Mouse (Mus musculus): ENCODE measurements around the gene Exoc4. TPM values are rescaled to one million over a fixed set of nuclear protein-coding genes. Genes with fewer than 3 reads are reported as not detected.

Gene Exoc4
- polyA plus RNA-seq, 2 experiments = 16.8 to 24.2 TPM

DNA sequence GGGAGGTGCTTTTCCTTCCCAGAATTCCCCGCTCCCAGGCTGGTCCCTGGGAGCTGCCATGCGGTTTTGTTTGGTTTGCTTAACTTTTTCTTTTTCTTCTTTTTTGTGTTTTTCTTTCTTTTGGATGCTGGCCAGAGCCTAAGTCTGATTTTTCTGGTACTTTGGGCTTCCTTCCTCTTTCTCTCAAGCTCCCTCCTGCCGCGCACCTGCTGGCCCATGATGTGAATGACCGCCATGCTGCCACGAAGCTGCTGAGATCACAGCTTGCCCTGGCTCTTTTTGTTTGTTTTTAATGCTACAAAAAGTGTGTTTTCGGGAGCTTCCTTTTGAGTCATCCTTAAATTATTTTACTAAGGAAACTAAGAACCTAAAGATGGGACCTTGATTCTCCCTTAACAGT lies 751.8 kb downstream of the Exoc4 start:
- 86% methylated on average over 7 of the region's 7 CpGs for WGBS
- no peak for DNase-seq (ENCODE audit: low spot score)

GRCm38 (mm10) chr6:34003033-34003432 lies 754.1 kb downstream of the Exoc4 start:
- H3K9ac ChIP-seq (ENCODE audit: low read depth, low read length, severe bottlenecking) = no peak overlapping the region
- no peaks in the 10 kb centered on the region for H3K36me3 ChIP-seq (ENCODE audit: control insufficient read depth, insufficient read depth, low read length)
- WGBS = 16% methylated on average over 1 of the region's 1 CpGs
- no peak overlapping the region for H3K27ac ChIP-seq (replicated peaks; ENCODE audit: low read depth, low read length)
- no peak for ATAC-seq (ENCODE audit: low FRiP score, low read depth)
- H3K4me3 ChIP-seq (replicated peaks; ENCODE audit: low read length) = no peak overlapping the region
- H3K9me3 ChIP-seq (ENCODE audit: control insufficient read depth, low read length) = no peaks in the 10 kb centered on the region
- DNase-seq (ENCODE audit: low spot score) = no peak
- no peaks in the 10 kb centered on the region for H3K27me3 ChIP-seq (ENCODE audit: control insufficient read depth, insufficient read depth, low read length)
- no peak for TF ChIP-seq POLR2A (IDR thresholded peaks at IDR 0.05; ENCODE audit: borderline replicate concordance, extremely low read depth, insufficient read depth, insufficient read length)
- H3K4me1 ChIP-seq (ENCODE audit: control insufficient read depth, insufficient read depth, low read length) = no peaks in the 10 kb centered on the region
- H3K4me2 ChIP-seq (replicated peaks; ENCODE audit: low read depth, low read length, severe bottlenecking) = no peak overlapping the region

More for the DNA sequence above, 751.8 kb downstream of the Exoc4 start:
- H3K9ac ChIP-seq (ENCODE audit: low read depth, low read length, severe bottlenecking) = no peak overlapping the region
- no peaks in the 10 kb centered on the region for H3K36me3 ChIP-seq (ENCODE audit: control insufficient read depth, insufficient read depth, low read length)
- no peaks in the 10 kb centered on the region for H3K27me3 ChIP-seq (ENCODE audit: control insufficient read depth, insufficient read depth, low read length)
- H3K4me2 ChIP-seq (replicated peaks; ENCODE audit: low read depth, low read length, severe bottlenecking) = no peak overlapping the region
- H3K27ac ChIP-seq (replicated peaks; ENCODE audit: low read depth, low read length) = no peak overlapping the region
- no peak for TF ChIP-seq POLR2A (IDR thresholded peaks at IDR 0.05; ENCODE audit: borderline replicate concordance, extremely low read depth, insufficient read depth, insufficient read length)
- H3K9me3 ChIP-seq (ENCODE audit: control insufficient read depth, low read length) = no peaks in the 10 kb centered on the region
- H3K4me1 ChIP-seq (ENCODE audit: control insufficient read depth, insufficient read depth, low read length) = no peaks in the 10 kb centered on the region
- ATAC-seq (ENCODE audit: low FRiP score, low read depth) = no peak
- no peak overlapping the region for H3K4me3 ChIP-seq (replicated peaks; ENCODE audit: low read length)

- no peaks in the 10 kb centered on the region for H3K27me3 ChIP-seq (ENCODE audit: control insufficient read depth, insufficient read depth, low read length)
- H3K4me2 ChIP-seq (replicated peaks; ENCODE audit: low read depth, low read length, severe bottlenecking) = no peak overlapping the region
- H3K4me1 ChIP-seq (ENCODE audit: control insufficient read depth, insufficient read depth, low read length) = no peaks in the 10 kb centered on the region
- DNase-seq (ENCODE audit: low spot score) (no peak), ATAC-seq (ENCODE audit: low FRiP score, low read depth) (no peak)
- no peaks in the 10 kb centered on the region for H3K36me3 ChIP-seq (ENCODE audit: control insufficient read depth, insufficient read depth, low read length)
- no peaks in the 10 kb centered on the region for H3K9me3 ChIP-seq (ENCODE audit: control insufficient read depth, low read length)
- no peak overlapping the region for H3K27ac ChIP-seq (replicated peaks; ENCODE audit: low read depth, low read length)
- WGBS = 60% methylated on average over 6 of the region's 6 CpGs
- H3K9ac ChIP-seq (ENCODE audit: low read depth, low read length, severe bottlenecking) = no peak overlapping the region
- TF ChIP-seq POLR2A (IDR thresholded peaks at IDR 0.05; ENCODE audit: borderline replicate concordance, extremely low read depth, insufficient read depth, insufficient read length) = no peak
- no peak overlapping the region for H3K4me3 ChIP-seq (replicated peaks; ENCODE audit: low read length)
These were observed 764.6 kb downstream of the Exoc4 start for GRCm38 (mm10) chr6:34013469-34013868.

Other genes starting within 250 kb of the Exoc4 start
- gene Chchd3, start 188.8 kb upstream of the Exoc4 start, polyA plus RNA-seq (2012; rRNA removed) = 43.9 and 69.0 TPM in 2 replicates
- 97.6 and 108 TPM in 2 replicates for gene Chchd3, start 188.8 kb upstream of the Exoc4 start, polyA plus RNA-seq (2014; fragmentation: Nextera tagmentation; extraction: Ambion mirVana)

Measured in limb, embryonic 14.5 days (tissue).